Mouse (Mus musculus): ENCODE results near the gene Tmprss9.

The Tmprss9 gene

DNA sequence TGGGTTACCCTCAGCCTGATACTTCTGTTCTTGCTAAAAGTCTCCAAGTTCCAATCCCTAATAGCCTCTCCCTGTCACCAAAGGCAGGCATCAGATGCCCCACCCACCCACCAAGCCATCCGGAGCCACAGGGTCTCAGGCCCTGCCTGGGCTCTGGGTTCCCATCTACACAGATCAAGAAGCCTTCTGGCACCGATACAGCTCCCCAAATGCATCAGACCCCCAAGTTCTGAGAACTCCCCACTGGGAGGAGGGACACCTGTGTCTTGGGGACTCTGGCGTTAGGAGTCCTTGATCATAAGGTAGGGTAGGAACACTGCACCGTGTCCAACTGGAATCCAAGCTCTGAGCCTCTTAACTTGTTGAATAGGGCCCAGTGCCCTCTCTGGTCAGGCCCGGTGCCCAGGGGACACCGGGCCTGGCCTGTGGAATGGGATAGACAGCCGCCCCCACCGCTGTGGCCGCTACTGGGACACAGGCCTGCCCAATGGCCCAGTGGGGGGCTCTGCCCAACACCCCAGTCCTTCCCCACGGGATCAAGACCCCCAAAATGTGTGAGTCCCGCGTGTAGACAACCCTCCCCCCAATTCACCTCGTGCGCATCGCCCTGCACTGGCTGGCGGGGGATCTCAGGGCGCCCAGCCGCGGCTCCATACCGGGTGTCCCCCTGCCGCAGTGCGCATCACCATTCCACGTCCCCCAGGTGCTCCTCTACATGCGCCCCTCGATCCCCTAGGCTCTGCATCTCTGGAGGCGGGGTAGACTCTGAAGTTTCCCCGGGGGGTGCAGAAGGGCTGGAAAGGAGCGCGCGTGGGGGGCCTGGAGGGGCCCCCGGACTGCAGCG, 28.3 kb upstream of the Tmprss9 start:
- peak in 1 of 2 experiments; percentile 54 for DNase-seq

DNA sequence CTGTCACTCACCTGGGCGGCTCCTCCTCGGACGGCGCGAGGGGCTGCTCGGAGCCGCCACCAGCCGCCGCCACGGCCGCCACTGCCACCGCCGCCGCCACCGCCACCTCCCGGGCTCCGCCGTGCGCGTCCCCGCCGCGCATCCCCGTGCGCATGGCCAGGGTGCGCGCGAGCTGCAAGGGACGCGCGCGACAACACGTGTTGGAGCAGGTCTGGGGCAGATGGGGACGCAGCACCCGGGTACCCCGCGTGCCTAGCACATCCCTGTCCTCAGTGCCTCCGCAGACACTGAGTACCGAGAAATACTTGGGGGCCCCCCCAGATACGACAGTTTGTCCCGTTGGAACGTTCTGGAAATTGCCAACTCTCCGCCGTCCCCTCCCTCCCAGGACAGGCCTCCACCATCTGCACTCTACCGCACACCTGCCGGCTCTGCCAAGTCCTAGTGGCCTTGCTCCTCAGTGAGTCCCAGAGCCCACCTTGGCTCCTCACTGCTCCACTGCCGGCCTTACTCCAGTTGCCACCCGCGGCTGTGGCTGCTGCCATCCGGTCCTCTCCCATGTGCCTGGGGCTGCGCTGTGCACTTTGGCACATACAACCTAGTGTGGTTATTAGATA, 27.6 kb upstream of the Tmprss9 start, which contains the start of gene Lingo3:
Gene Lingo3, minus strand, starts transcription at position 109 of the 617 bp plus-strand sequence.
- peak; percentile 84 to 85 for DNase-seq

DNA sequence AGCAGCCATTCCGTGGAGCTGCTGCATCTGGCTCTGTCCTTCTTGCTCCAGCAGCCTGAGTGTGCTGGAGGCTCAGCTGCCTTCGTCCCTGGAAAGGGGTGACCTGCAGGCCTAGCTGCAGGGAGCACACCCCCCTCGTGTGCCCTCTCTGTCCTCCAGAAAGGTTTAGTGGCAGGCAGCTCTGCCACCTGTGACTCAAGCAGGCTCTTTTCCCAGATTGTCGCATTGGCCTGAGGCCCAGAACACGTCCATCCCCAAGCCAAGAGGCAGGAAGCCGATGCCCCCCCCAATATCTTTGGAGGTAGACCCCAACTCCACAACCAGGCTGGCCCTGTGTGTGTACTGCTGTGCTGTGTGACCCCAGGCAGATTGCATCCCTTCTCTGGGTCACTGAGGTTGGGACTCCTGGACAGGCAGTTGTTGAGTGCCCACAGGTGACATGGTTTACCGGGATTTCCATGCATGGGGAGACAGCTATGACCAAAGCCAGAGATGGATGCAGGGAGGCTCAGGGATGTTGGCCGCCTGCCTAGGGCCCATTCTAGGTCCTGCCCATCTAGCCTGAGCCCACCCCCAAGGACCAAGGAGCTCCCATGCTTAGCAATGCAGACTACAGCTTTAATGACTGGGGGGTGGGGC, 26.5 kb upstream of the Tmprss9 start:
- DNase-seq: peak; percentile 74 to 84

DNA sequence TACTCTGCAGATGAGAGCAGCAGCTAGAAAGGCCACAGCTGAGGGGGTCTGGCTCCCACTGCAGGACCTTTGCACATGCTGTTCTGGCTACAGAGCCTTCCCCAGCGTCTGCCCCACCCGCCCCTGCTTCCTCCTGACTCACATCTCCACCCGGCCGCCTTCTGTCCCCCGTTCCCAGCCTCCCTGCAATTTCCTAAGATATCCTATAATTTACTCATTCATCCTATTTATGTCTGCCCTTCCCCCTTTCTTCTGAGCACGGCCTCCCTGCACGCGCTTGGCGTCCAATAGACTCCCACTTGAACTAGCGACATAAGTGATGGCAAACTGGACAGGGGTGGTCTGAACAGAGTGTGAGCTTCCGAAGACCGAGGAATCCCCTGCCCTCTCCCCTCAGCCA, 25.9 kb upstream of the Tmprss9 start:
- no peak for DNase-seq

DNA sequence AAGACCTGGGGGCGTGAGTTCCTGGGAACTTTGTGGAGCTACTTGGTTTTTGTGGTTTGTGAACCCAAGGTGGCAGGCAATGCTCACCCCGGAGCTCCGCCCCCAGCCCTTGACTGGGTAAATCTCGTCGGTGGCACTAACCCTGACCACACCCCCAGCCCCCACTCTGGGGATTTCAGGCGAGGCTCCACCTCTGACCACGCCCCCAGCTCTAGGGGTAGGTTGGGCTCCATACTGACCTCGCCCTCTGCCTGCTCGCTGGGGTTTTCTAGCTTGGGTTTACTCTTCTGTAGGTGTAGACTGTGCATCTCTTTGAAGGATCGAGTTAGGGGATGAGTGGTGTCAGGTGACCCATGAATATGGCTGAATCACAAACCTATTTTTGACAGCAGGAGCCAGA, 23.1 kb upstream of the Tmprss9 start:
- DNase-seq: no peak

DNA sequence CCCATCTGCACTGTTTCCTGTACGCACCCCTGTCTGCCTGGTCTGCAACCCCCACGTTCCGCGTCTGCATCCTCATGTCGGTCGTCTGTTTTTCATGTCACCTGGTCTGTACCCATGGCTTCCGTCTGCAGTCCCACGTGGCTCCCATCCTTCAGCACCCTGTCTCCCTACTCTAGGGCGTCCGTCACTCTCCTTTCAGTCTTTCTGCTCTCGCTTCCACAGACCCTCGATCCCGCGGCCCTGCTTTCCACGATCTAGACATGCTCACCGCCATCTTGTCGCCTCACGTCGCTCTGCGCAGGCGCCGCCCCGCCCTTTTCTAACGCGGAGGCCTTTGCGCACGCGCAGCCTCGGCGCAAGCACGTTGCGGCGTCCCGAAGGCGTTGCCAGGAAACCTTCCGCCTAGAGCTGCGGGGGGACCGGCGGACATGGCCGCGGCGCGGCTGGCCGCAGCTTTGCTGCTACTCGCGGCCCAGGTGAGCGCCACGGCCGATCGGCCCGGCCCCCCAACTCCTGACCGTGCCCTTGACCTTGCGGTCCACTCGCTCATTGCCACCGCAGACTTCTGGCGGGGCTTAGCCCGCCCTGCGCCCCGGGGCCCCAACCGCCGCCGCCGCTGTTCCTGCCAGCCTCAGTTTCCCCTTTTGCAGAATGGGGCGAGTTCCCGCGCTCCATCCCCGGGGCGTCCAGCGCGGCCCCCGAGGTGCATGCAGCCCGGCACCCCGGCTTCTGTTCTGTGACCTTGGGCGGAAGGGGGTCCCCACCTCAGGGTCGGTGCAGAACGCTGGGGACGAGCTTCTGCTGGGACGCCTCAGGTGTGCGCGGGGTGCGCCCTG, 16.5 kb upstream of the Tmprss9 start, which contains the start of the genes Lsm7 and Sppl2b:
Gene Lsm7, minus strand, starts transcription at position 297 of the 836 bp plus-strand sequence.
Gene Sppl2b, plus strand, starts transcription at position 363 of the 836 bp plus-strand sequence.
- DNase-seq: peak; percentile 99

DNA sequence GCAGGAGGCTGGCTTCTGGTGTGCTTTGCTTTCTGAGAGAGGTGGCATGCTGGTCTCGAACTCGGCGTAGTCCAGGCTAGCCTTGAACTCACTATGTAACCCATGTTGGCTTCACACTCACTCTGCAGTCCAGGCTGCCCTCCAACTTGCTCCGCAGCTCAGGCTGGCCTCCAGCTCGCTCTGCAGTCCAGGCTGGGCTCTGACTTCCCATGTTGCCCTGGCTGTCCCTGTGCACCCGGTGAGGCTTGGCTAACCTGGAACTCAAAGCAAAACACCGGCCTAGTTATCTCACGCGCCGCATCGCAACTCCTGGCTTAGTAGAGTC, 15.9 kb upstream of the Tmprss9 start:
- DNase-seq: peak; percentile 58 to 61

DNA sequence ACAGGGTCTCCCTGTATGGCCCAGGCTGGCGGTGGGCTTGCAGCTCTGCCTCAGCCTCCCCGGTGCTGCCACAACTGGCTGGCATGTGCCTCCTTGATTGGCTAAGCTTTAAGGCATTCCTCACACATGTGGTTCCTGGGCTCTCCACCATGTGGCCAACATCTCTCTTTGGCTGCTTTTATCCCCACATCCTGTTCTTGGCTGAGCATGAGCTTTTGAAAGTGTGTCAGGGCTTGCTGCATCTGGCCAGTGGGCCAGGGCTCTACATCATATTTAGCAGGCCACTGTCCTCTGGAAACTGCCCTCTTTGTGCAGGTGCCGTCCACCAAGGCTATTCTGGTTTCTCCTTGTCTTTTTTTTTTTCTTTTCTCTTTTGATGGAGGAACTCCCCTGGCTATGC, 15.4 kb upstream of the Tmprss9 start:
- no peak for DNase-seq

DNA sequence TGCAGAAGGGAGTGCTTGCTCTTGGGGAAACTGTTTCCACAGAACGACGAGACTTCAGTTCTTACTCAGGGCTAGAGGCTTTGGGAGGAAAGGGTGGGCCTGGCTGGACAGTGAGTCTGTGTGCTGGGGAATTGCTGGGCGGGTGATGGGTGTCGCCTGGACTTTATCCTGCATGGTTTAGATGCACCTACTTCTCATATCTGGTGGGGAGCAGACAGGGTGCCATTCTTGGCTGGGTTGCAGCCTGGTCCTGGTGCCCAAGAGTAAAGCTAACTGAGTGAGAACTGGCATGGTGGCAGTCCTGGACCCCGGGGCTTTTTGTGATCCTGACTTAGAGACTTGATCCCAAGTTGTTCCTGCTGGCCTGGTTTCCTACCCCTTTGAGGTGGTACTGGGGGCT, 14.7 kb upstream of the Tmprss9 start:
- no peak for DNase-seq

DNA sequence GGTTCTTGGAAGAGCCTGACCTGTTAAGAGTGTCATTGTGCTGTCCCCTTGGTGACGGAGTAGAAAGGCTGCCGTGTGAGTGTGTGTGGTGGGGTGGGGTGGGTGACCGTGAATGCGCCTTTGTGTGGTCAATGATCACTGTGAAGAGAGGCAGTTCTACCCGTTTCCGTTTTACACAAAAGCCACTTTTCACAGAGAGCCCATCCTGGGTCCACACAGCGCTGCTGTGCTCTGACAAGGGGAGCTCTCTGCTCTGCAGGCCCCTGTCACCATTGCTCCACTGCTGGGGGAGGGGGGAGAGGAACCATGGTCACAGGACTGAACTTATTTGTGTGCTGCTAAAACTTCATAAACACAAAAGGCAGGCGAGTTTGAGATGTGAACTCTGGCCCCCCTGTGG, 14.3 kb upstream of the Tmprss9 start:
- DNase-seq: no peak

DNA sequence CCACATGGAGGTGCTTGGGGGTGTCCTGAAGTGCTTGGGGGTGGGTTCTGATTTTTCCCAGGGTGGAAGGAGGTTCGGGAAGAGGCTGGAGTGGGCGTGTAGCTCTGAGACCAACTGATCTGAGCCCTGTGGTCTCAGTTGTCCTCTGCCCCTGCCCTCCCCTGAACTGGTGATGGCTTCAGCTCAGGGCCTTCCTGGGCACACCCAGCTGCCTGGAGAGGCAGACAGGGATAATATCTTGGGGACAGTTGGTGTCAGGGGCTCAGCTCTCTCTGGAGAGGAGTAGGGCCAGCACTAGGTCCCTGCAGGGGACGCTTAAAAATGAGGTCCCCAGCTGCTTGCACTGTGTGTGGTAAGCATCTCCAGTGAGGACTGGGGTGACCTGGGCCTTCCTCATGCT, 13.8 kb upstream of the Tmprss9 start:
- DNase-seq: no peak

DNA sequence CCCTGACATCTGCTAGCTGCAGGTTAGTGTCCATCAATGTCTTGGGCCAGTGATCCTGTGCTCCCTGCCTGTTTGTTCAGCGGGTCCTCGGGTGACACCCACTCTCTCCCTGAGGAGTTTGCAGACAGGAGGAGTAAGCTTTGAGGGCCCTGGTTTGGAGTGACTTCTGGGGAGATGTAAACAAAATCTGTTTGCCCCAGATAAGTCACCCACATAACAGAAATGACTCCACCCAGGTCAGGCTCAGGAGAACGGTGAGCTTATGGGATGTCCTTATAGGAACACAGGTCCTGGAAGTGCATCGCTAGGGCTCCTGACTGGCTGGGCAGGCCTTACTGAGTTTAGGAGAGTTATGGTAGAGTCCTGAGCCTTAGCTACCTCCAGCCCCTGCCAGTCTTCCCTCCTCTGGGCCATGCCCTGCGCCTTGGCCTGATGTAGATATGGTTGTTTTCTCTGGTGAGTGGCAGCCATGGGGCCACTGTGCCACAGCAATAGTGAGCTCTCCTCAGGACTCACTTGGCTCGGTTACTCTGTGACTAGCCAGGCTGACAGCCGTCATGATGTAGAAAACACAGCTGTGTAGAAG, 13.2 kb upstream of the Tmprss9 start:
- no peak for DNase-seq

DNA sequence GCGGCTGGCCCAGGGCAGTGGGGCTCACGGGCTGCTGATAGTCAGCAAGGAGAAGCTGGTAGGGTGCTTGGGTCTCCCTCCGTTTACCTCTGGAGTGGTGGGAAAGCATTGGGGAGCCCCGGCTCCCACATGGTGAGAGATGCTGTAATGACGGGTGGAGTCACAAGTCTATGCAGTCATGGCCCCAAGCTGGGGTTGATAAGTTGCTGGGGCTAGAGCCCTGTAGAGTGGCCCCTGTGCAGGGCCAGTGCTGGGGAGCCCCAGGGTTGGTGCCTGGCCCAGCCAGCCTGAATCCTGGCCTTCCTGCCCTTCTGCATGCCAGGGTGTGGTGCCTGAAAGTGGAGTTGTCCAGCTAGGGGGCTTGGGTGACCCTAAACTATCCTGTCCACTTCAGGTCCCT, 9.3 kb upstream of the Tmprss9 start:
- DNase-seq: no peak

DNA sequence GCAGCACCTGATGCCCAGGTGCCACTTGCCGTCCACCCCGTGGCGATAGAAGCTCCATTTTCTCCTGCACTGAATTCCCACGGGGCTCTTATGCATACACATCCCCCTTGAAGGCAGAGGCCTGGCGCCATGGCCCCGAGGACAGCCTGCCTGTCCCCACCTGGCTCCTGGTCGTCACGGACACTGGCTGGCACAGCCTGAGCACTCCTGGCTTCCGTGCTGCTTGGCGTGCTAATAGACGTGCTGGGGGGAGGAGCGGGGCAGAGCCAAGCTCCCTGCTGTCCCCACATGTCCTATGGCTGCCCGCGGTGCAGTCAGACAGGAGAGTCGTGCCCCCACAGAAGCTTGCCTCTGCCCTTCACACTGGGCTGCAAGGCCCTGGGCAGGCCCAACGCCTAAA, 7.2 kb upstream of the Tmprss9 start:
- peak; percentile 75 to 86 for DNase-seq

DNA sequence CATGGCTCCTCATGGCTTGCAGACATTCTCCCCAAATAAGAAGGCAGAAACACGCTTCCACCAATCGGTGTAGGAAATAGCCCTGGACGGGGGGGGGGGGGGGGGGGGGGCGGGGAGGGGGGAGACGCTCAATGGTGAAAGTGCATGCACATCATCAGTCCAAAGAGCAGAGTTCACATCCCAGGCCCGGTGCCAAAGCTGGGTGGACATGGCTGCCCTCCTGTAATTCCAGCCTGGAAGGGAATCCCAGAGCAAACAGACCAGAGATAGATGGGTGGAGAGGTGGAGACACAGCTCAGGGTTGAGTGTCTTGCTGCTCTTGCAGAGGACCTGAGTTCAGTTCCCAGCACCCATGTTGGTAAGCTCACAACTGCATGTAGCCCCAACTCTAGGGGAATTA, 655 bp upstream of the Tmprss9 start:
- peak in 1 of 2 experiments; percentile 42 for DNase-seq

DNA sequence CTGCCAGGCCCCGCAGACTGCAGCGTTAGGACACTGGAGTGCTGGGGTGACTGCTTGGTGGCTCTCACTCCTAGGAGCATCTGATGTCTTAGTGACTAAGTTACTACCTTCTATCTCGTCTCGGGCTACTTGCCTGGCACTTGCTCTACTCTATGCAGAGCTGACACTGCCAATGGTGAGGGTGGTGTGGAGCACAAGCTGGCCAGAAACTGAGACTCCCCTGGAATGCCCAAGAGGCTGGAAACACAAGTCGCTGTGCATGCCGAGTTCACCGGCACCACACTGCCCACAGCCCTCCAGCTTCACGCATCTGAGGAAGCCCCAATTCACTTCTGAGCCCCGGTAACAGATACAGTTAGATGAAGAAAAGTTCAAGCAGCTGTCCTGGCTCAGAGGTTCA, 2.4 kb downstream of the Tmprss9 start:
- no peak for DNase-seq

DNA sequence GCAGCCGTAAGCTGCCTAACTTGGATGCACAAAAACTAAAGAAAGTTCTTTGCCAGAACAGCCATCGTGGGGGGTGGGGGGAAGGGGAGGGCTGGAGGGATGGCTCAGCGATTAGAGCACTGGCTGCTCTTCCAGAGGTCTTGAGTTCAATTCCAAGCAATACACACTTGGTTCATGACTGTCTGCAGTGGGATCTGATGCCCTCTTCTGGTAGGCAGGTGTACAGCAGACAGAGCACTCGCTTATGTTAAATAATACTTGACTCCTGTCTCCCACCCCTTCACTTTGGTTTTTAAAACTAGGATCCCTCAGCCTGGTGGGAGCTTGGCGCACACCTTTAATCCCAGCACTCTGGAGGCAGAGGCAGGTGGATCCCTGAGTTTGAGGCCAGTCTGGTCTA, 4.4 kb downstream of the Tmprss9 start:
- peak; percentile 82 to 84 for DNase-seq

DNA sequence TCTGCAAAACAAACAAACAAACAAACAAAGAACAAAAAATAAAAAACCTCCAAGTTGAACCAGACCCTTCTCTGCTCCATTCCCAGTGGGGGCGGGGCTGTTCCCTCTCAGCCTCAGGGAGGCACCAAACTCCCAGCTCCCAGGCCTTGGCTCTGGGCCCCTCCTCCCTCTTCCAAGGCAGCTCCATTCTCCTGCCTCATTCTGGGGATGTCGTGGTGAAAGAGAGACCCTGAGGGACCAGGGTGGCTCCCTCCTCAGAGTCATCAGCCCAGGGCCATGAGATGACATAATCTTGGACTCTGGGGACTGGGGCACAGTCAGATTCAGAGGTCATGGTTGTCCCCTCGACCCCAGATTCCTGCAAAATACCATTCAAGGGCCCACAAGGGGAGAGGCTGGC, 4.9 kb downstream of the Tmprss9 start:
- DNase-seq: no peak

DNA sequence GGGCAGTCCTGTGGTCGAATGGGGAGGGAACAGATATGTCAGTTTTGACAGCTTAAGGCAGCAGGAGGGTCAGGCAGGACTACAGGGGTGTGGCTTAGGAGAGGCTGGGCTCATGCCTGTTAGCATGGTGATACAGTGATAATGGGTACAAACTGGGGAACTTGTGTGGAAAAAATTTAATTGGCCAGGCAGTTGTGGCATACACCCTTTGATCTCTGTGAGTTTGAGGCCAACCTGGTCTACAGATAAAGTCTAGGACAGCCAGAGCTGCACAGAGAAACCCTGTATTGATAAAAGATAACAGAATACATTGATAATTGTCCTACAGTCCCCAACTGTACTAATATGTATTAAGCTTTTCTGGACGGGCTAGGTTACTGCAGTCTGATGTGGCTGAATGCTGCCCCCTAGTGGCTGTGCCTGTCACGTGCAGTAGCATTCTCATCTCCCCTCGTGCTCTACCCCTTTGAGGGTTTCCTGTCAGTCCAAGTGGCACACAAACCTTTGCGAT, 8.5 kb downstream of the Tmprss9 start:
- DNase-seq: peak; percentile 81 to 87

DNA sequence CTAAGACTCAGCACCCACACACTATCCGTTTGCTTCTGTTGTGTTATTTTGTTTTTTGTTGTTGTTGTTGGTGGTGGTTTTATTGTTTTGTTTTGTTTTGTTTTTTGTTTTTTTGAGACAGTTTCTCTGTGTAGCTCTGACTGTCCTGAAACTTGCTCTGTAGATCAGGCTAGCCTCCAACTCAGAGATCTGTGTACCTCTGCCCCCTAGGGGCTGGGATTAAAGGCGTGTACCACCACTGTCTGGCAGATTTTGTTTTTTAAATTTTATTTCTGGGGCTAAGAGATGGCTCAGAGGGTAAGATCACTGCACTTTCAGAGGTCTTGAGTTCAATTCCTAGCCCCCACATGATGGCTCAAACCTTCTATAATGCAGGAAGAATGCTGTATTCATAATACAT, 9.3 kb downstream of the Tmprss9 start:
- no peak for DNase-seq

DNA sequence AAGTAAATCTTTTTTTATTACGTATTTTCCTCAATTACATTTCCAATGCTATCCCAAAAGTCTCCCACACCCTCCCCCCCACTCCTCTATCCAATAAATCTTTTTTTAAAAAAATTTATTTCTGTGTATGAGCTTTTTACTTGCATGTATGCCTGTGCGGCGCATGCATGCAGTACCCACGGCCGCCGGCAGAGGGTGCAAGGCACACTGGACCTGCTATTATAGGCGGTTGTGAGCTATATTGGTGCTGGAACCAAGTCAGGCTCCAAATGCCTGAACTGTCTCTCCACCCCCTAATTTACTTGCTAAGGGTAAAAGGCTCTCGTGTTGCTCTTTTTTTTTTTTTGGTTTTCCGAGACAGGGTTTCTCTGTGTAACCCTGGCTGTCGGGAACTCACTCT, 9.7 kb downstream of the Tmprss9 start:
- DNase-seq: peak; percentile 84 to 90

DNA sequence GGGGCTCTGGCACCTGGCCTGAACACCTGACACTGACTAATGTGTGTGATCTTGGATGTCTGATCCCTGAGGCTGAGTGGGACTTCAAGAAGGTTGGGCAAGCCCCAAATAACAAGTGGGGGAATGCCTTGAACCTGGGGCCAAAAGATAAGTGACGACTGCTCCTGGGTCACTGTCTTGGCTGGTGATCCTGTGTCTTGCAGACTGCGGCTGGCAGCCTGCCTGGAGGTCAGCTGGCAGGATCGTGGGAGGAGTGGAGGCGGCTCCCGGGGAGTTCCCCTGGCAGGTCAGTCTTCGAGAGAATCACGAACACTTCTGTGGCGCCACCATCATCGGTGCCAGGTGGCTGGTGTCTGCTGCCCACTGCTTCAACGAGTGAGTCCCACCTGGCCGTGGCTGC, 15.5 kb downstream of the Tmprss9 start:
- DNase-seq: peak; percentile 85 to 86
